Mouse (Mus musculus) kidney, postnatal 4 days (tissue): Measurements from ENCODE around the gene Rpl19.
A peak's percentile ranks its signal among the peaks of the same experiment; 100 is the strongest.

ENCODE experiments used
- DNase-seq, 2 experiments: peaks; one replicate each; pipeline ENCODE4 v3.0.0; 2021; ENCODE audit warnings: mixed read lengths in 2 of 2

Rpl19 gene

GRCm38 (mm10) chr11:98057466-98057865 lies 31.0 kb downstream of the Rpl19 start:
- peak in 1 of 2 experiments; percentile 41 for DNase-seq

GRCm38 (mm10) chr11:98057998-98058397 lies 31.5 kb downstream of the Rpl19 start:
- peak; percentile 42 to 62 for DNase-seq

- DNase-seq, result no peak
Observed at GRCm38 (mm10) chr11:98059662-98060061, 33.2 kb downstream of the Rpl19 start.

- no peak for DNase-seq
Observed at GRCm38 (mm10) chr11:98060104-98060692, 33.7 kb downstream of the Rpl19 start.

- no peak for DNase-seq
Observed at GRCm38 (mm10) chr11:98061441-98061840, 34.9 kb downstream of the Rpl19 start.

GRCm38 (mm10) chr11:98061904-98062562 lies 35.5 kb downstream of the Rpl19 start:
- DNase-seq, result no peak

- DNase-seq, result no peak
Observed at GRCm38 (mm10) chr11:98066201-98066600, 39.7 kb downstream of the Rpl19 start.

- no peak for DNase-seq
Observed at GRCm38 (mm10) chr11:98067255-98067654, 40.7 kb downstream of the Rpl19 start.

GRCm38 (mm10) chr11:98073442-98073841 lies 46.9 kb downstream of the Rpl19 start:
- no peak for DNase-seq

- DNase-seq, result peak; percentile 94
Observed at GRCm38 (mm10) chr11:98075195-98075808, 48.8 kb downstream of the Rpl19 start.

GRCm38 (mm10) chr11:98077086-98077485 lies 50.6 kb downstream of the Rpl19 start:
- DNase-seq, result no peak
